Mouse (Mus musculus) A20 (cell line): ENCODE results near the gene Ift22.
A peak's percentile ranks its signal among the peaks of the same experiment; 100 is the strongest.

Experiments
- DNase-seq: peaks from one replicate; pipeline ENCODE4 v3.0.0-alpha.2; 2011; ENCODE audit warnings: low read depth, low spot score

Ift22 gene

GRCm38 (mm10) chr5:136907991-136908857, at the start of gene Ift22:
TSS of gene Ift22 (plus strand) at chr5:136908150.
- peak; percentile 89 for DNase-seq

GRCm38 (mm10) chr5:136861191-136861940, 46.6 kb upstream of the Ift22 start:
- no peak for DNase-seq

GRCm38 (mm10) chr5:136862806-136863205, 45.1 kb upstream of the Ift22 start:
- DNase-seq, result no peak

- no peak for DNase-seq
Measured at GRCm38 (mm10) chr5:136863276-136863675, 44.7 kb upstream of the Ift22 start.

- no peak for DNase-seq
Measured at GRCm38 (mm10) chr5:136863961-136864674, 43.8 kb upstream of the Ift22 start.

- DNase-seq, result no peak
Measured at GRCm38 (mm10) chr5:136867706-136868105, 40.2 kb upstream of the Ift22 start.

GRCm38 (mm10) chr5:136869451-136870114, 38.4 kb upstream of the Ift22 start:
- no peak for DNase-seq

- no peak for DNase-seq
Measured at GRCm38 (mm10) chr5:136872417-136872816, 35.5 kb upstream of the Ift22 start.

- DNase-seq, result no peak
Measured at GRCm38 (mm10) chr5:136874271-136874670, 33.7 kb upstream of the Ift22 start.

GRCm38 (mm10) chr5:136880101-136880500, 27.8 kb upstream of the Ift22 start:
- DNase-seq, result no peak

- peak; percentile 67 for DNase-seq
Measured at GRCm38 (mm10) chr5:136881380-136882009, 26.5 kb upstream of the Ift22 start.

GRCm38 (mm10) chr5:136882055-136882787, 25.7 kb upstream of the Ift22 start:
- DNase-seq, result no peak

GRCm38 (mm10) chr5:136882788-136883439, 25.0 kb upstream of the Ift22 start, which contains the start of gene Col26a1:
TSS of gene Col26a1 (minus strand) at chr5:136883209.
- no peak for DNase-seq

GRCm38 (mm10) chr5:136886957-136887356, 21.0 kb upstream of the Ift22 start:
- DNase-seq, result no peak

GRCm38 (mm10) chr5:136888539-136889355, 19.2 kb upstream of the Ift22 start:
- no peak for DNase-seq

GRCm38 (mm10) chr5:136894840-136895528, 13.0 kb upstream of the Ift22 start:
- no peak for DNase-seq

GRCm38 (mm10) chr5:136895529-136895963, 12.4 kb upstream of the Ift22 start:
- peak; percentile 14 for DNase-seq

GRCm38 (mm10) chr5:136904621-136905020, 3.3 kb upstream of the Ift22 start:
- no peak for DNase-seq
